Mouse (Mus musculus): ENCODE data around the gene 3110001I22Rik.

- no peak for TF ChIP-seq CTCF (IDR thresholded peaks at IDR 0.05; ENCODE audit: low read depth, low read length)
- TF ChIP-seq TAL1 (conservative IDR thresholded peaks at IDR 0.05; ENCODE audit: low read depth, low read length): no peak
- TF ChIP-seq POLR2AphosphoS5 (IDR thresholded peaks at IDR 0.05; ENCODE audit: insufficient replicate concordance, low read depth, low read length): no peak
- TF ChIP-seq GATA1 (IDR thresholded peaks at IDR 0.05; ENCODE audit: borderline replicate concordance, low read length): no peak
Measured at GRCm38 (mm10) chr16:13698998-13699397, 27.3 kb downstream of the 3110001I22Rik start.
